Mouse (Mus musculus) kidney, adult 8-10 months (tissue): ENCODE results near the gene Krt80.
"Not testable (repeated sequence)": the region's sequence is repeated elsewhere in the genome, so short reads cannot be mapped to it uniquely, and the experiment has no call there.

Source experiments
- DNase-seq, 2 experiments: peaks; one replicate each; pipeline ENCODE4 v3.0.0; 2022

Krt80 gene

GRCm38 (mm10) chr15:101339537-101339936 is 30.4 kb downstream of the Krt80 start:
- DNase-seq: peak; percentile 79 to 90

GRCm38 (mm10) chr15:101338359-101338758 is 31.6 kb downstream of the Krt80 start:
- no peak for DNase-seq

- DNase-seq: no peak
These were observed 33.3 kb downstream of the Krt80 start for GRCm38 (mm10) chr15:101336474-101337174.

- DNase-seq: no peak
These were observed 36.3 kb downstream of the Krt80 start for GRCm38 (mm10) chr15:101333648-101334047.

GRCm38 (mm10) chr15:101333165-101333564 is 36.8 kb downstream of the Krt80 start:
- DNase-seq: no peak

- DNase-seq: no peak
These were observed 37.6 kb downstream of the Krt80 start for GRCm38 (mm10) chr15:101332370-101332769.

- no peak for DNase-seq
These were observed 38.9 kb downstream of the Krt80 start for GRCm38 (mm10) chr15:101331090-101331489.

GRCm38 (mm10) chr15:101329564-101329892 is 40.4 kb downstream of the Krt80 start:
- DNase-seq: no peak

GRCm38 (mm10) chr15:101328876-101329563 is 40.9 kb downstream of the Krt80 start:
- DNase-seq: no peak

GRCm38 (mm10) chr15:101327282-101327681 is 42.7 kb downstream of the Krt80 start:
- peak; percentile 74 to 86 for DNase-seq

GRCm38 (mm10) chr15:101325991-101326534 is 43.9 kb downstream of the Krt80 start:
- DNase-seq: no peak

- DNase-seq: not testable (repeated sequence)
These were observed 45.6 kb downstream of the Krt80 start for GRCm38 (mm10) chr15:101324409-101324808.

GRCm38 (mm10) chr15:101323511-101323910 is 46.5 kb downstream of the Krt80 start:
- no peak for DNase-seq

- no peak for DNase-seq
These were observed 47.3 kb downstream of the Krt80 start for GRCm38 (mm10) chr15:101322640-101323039.

GRCm38 (mm10) chr15:101322106-101322505 is 47.9 kb downstream of the Krt80 start:
- DNase-seq: no peak

- DNase-seq: no peak
These were observed 48.8 kb downstream of the Krt80 start for GRCm38 (mm10) chr15:101321126-101321525.

- DNase-seq: peak; percentile 54 to 61
These were observed 49.3 kb downstream of the Krt80 start for GRCm38 (mm10) chr15:101320618-101321041.

GRCm38 (mm10) chr15:101320010-101320617 is 49.8 kb downstream of the Krt80 start:
- DNase-seq: no peak

GRCm38 (mm10) chr15:101318889-101319765 is 50.8 kb downstream of the Krt80 start:
- DNase-seq: no peak

- DNase-seq: no peak
These were observed 52.0 kb downstream of the Krt80 start for GRCm38 (mm10) chr15:101317814-101318500.

- no peak for DNase-seq
These were observed 52.8 kb downstream of the Krt80 start for GRCm38 (mm10) chr15:101316913-101317813.
